Mouse (Mus musculus) E14TG2a.4 (cell line): ENCODE data around the gene Kidins220.

Experiments used
- CTCF ChIP-seq: conservative IDR thresholded peaks from 2 replicates; pipeline ENCODE4 v1.5.1; 2014; ENCODE audit warnings: low read length
- NANOG ChIP-seq: IDR thresholded peaks from 2 replicates; pipeline ENCODE4 v1.6.1; 2014; ENCODE audit warnings: borderline replicate concordance, low read length, mixed read lengths
- POU5F1 ChIP-seq: IDR thresholded peaks from 2 replicates; pipeline ENCODE4 v1.6.1; 2014; ENCODE audit warnings: low read length, borderline replicate concordance

DNA sequence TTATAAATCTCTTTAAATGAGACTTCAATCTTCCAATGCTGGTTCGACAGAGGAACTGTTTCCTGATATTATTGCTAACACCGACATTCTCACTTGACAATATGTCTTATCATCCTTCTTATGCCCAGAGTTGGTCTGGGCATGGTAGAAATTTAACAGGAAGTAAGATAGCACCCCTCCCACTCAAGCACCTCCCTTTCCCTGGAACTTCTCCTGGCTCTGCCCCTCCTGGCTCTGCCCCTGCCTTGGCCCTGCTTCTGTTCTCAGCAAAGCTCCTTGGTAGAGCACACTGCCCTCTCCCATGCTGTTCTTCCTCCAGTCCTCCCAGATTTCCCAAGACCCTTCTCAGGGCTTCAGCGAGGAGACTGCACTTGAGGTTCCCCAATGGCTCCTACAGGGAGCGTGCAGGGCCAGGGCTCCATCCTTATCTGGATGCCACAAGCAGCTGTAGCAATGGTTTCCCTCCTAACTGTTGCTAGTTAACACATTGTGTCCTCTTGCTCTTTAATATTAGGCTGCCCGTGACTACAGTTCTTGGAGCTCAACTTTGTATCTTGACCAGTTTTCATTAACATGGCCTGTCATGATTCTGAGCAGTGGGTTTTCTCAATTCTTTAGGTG is 39.7 kb downstream of the Kidins220 start:
- TF ChIP-seq POU5F1 (no peak), CTCF (no peak), NANOG (no peak)
